Mouse (Mus musculus): ENCODE measurements at regions not wholly inside any gene's neighbourhood (a gene's known extent, or its start where the extent isn't known, plus 50 kb on each side); places are given as distances from the start of the nearest gene placed in this dataset.

DNA sequence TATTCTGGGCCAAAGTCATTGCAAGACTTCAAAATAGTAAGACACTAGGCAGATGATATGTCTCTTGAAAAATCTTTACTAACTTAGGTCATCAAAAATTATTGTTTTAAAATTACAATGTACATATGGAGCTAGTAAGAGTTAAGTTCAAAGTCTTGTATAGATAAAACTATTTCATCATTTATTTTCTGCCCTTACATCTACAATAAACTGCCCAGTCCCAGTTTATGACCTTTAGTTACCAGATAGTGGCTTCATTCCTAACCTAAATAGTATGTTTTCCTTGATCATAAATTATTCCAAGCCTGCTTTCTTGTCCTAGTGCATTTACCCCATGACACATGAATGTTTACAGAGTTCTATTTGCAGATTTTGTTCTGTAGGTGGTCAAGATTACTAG, 72.9 kb downstream of the Manea start:
- DNase-seq (ENCODE audit: low spot score in 2 of 2): no peak

GRCm38 (mm10) chr4:26259230-26260029, 87.3 kb downstream of the Manea start:
- DNase-seq (ENCODE audit: low spot score in 2 of 2): no peak

DNA sequence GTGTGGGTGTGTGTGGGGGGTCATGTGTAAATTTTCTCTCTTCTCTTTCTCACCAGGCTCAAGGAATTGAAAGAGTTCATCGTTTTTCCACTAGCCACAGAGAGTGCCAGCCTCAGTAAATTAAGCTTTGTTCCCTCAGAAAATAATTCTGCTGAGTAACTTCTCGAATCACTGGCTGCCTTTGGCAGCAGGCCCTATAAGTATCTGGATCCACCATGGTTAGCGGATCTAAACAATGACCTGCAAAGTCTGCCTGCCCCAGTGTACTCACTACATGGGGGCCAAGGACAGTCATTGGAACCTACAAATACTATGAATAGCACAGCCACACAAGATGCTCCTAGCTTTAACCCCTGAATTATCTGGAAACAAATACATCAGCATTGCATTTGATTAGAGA, 90.8 kb downstream of the Manea start:
- DNase-seq (ENCODE audit: low spot score in 2 of 2): no peak

GRCm38 (mm10) chr4:26247925-26248856, 98.5 kb downstream of the Manea start:
- peak in 1 of 2 experiments; percentile 71 for DNase-seq (ENCODE audit: low spot score in 2 of 2)

GRCm38 (mm10) chr4:26223267-26223666, 123.4 kb downstream of the Manea start:
- DNase-seq (ENCODE audit: low spot score in 2 of 2): no peak

All from urinary bladder, postnatal 4 days (tissue).